Mouse (Mus musculus) embryonic fibroblast, embryonic 13.5 days (primary cell): ENCODE results near the gene Pfdn6.
"Not testable (repeated sequence)": the region's sequence is repeated elsewhere in the genome, so short reads cannot be mapped to it uniquely, and the experiment has no call there.

Source experiments
- CTCF ChIP-seq: IDR thresholded peaks from 2 replicates; pipeline ENCODE4 v1.5.1; 2011; ENCODE audit warnings: mild to moderate bottlenecking, control low read depth, low read length, moderate library complexity, borderline replicate concordance; ENCODE audit not compliant: insufficient read depth
- POLR2A ChIP-seq: IDR thresholded peaks from 2 replicates; pipeline ENCODE4 v1.6.1; 2011; ENCODE audit warnings: low read depth, mild to moderate bottlenecking, control low read depth, low read length, moderate library complexity

DNA sequence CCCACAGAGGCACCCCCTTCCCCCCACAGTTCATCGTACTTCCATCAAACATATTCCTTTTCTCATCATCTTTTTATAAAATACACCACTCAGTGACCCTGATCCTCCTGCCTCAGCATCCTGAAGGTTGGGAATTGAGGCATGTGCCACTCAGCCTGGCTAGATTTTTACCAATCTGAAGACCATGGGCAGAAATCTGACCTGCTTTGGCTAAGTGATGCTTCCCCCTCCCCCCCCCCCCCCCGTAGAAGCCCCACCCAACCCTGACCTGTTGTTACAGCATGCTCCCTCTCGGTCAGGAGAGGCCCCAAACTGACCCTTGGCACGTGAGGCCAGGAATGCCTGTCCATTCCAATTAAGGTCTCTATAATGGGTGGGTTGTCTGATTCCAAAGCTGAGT, 35.3 kb downstream of the Pfdn6 start, which contains the start of gene Platr17:
- not testable (repeated sequence) for TF ChIP-seq POLR2A, CTCF
